Mouse (Mus musculus) gastrocnemius, postnatal 10 days (tissue): ENCODE results near the gene Klrc1. TPM values are rescaled to one million over a fixed set of nuclear protein-coding genes. Genes with fewer than 3 reads are reported as not detected.
"Not testable (repeated sequence)": the region's sequence is repeated elsewhere in the genome, so short reads cannot be mapped to it uniquely, and the experiment has no call there.

ENCODE experiments used
- DNase-seq: peaks from one replicate; pipeline ENCODE4 v3.0.0; 2021; ENCODE audit warnings: mixed read lengths
- long read RNA-seq, 2 experiments: library from polyadenylated mRNA; stranded (forward); transcript quantifications; one replicate each; pipeline ENCODE4 v2.0.0; 2021
- microRNA-seq, 2 experiments: library from miRNA; unstranded; fragments of <30 nt; microRNA quantifications; one replicate each; pipeline ENCODE4 v1.2.0; 2021
- total RNA-seq, 2 experiments: library from RNA; stranded (reverse); gene quantifications; 2 replicates each; pipeline ENCODE4 v1.2.3; 2021

Gene Klrc1
- total RNA-seq, result not detected
- long read RNA-seq, experiment 1, result 0 reads
- long read RNA-seq, experiment 2, result 0 reads

DNA sequence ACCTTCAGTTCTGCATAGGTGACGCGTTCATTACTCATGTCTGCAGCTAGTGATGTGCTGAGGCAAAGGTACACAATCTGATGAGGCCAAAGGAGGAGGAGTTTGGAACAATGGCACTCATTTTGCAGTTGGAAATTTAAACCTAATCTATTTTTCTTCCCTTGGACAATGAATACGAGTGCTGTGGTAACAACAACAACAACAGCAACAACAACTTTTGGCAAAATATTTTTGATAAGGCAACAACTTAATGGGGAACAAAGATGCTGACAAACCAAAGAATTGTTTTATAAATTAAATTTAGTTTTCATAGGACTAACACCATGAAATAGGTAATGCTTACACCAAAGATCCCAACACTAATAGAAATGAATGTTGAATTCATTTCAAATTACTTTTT, at the start of gene Klrc1:
Klrc1 (minus strand) TSS at position 101 of the 400 bp plus-strand sequence.
- DNase-seq, result no peak

DNA sequence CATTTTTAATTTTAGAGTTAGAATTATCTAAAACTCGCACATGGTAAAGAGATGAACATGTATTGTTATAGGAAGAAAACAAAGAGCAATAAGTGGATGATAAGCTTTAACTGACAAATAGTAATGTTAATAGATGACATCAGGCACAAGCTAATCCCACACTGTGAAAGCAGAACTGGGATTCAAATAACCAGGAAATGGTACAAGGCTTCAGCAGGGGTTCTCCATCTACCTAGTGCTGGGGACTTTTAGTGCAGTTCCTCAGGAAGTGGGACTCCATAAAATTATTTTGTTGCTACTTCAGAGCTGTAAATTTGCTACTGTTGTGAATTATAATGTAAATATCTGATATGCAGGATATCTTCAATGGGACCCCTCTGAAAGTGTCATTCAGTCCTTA, 48.5 kb upstream of the Klrc1 start:
- no peak for DNase-seq

DNA sequence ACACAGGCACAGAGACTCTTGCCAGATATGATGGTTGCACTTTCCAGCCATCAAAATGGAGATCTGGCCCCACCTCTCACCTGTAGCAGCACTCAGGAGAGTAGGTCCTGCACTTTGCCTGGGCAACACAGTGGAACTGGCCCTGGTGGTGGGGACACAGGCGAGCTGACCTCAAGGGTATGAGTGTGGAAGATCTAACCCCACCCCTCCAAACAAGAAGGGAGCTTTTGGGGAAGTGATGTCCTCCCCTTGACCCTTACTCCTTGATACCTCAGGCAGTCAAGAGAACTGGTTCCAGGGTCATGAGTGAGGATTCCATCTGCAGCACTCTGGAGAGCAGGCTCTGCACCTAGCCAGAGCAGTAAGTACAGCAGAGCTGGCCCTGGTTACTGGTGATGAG, 42.6 kb upstream of the Klrc1 start:
- no peak for DNase-seq

- DNase-seq, result no peak
Observed at GRCm38 (mm10) chr6:129720487-129720886, 41.7 kb upstream of the Klrc1 start.

DNA sequence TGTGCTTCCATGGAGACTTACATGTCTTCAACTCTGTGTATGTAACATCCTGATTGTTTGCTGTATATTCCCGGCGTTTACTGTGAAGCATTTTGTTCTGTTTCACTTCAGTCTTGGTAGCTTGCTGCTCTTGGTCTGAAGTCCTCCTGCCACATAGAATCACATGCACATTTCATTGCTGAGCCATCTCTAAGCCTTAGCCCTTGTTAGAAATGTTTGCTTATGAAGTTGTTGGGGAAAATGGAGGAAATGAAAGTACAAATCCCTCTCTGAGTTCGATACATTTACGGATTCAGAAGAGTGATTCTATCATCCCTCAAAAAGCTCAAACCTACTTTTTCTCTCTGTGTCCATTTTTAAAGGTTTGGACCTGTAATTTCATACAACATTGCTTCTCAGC, 38.3 kb upstream of the Klrc1 start, which contains the start of gene Klri1:
Klri1 (minus strand) TSS at position 101 of the 400 bp plus-strand sequence.
- DNase-seq, result no peak

GRCm38 (mm10) chr6:129713566-129713965, 34.8 kb upstream of the Klrc1 start:
- no peak for DNase-seq

DNA sequence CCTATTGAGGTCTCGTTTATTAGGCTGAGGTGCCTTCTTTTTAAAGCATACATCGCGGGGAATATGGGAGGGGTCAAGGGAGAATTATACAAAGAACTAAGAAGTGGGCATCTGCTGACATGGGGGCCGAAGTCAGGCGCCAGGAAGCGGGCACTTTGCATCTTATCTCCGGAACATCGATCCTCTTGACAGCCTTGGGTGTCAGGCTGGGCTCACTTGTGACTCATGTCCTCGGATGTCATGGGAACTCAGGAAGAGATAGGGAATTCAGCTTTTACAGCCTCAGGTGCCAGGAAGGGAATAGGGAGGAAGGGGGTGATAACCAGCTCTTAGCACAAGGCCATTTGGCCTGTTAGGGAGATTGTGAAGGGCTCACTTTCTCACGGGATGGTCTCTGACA, 12.7 kb upstream of the Klrc1 start:
- DNase-seq, result not testable (repeated sequence)

GRCm38 (mm10) chr6:129680379-129680778, 1.6 kb upstream of the Klrc1 start:
- DNase-seq, result no peak

- DNase-seq, result not testable (repeated sequence)
Observed at GRCm38 (mm10) chr6:129661301-129661700, 17.5 kb downstream of the Klrc1 start.

DNA sequence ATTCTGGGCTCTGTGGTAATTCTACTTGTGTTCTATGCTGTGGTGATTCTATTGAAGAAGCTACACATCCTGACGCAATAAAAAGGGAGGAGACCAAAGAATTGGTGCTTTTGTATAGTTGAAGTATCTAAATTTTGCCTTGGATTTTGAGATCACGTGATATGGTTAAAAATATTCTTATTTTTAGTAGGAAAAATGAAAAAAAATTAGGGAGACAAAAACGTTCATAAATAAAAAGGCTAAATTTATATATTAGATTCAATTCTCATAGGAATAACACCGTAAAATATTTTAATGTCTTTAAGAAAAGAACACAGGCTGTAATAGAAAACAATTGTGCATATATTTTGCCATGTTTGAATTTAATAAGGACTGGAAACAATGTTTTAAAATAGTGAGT, 18.2 kb downstream of the Klrc1 start, which contains the start of gene Klrc2:
Klrc2 (minus strand) TSS at position 101 of the 400 bp plus-strand sequence.
- DNase-seq, result not testable (repeated sequence)

GRCm38 (mm10) chr6:129644054-129644453, 34.7 kb downstream of the Klrc1 start:
- not testable (repeated sequence) for DNase-seq

DNA sequence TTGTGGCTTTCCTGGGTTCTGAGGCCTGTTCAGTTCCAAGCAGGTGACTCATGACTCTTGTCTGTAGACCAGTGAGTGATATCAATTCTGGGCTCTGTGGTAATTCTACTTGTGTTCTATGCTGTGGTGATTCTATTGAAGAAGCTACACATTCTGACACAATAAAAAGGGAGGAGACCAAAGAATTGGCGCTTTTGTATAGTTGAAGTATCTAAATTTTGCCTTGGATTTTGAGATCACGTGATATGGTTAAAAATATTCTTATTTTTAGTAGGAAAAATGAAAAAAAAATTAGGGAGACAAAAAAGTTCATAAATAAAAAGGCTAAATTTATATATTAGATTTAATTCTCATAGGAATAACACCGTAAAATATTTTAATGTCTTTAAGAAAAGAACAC, 35.5 kb downstream of the Klrc1 start, which contains the start of gene Klrc3:
Klrc3 (minus strand) TSS at position 101 of the 400 bp plus-strand sequence.
- DNase-seq, result not testable (repeated sequence)

GRCm38 (mm10) chr6:129631046-129631445, 47.7 kb downstream of the Klrc1 start:
- not testable (repeated sequence) for DNase-seq

DNA sequence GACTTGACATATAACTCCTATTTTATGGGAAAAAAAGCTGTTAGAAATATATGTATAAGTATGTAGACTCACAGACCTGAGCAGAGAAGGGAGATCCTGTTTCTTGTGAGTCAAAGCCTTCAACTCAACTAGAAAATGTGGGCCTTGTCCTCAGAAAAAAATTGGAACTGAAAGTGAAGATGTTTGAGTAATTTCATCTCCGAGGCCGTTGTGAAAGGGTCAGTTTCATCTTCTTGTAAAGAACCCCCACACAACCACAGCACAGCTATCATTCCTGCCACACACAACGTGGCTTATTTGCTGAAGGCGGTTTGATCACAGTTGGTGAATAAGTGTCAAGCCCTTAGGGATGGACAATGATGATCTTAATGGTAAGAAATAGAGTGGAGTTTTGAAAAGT, 55.0 kb downstream of the Klrc1 start, which contains the start of gene Klrk1:
Klrk1 (minus strand) TSS at position 130 of the 400 bp plus-strand sequence.
- DNase-seq, result no peak

Small RNA genes lying within 50 kb of the gene (microRNA-seq; reads per million reads assigned to microRNA genes)
- gene Mir680-1, result 0 reads per million in 2 experiments

Other genes starting within 250 kb of the Klrc1 start
- gene Clec1a, start 227.0 kb downstream of the Klrc1 start, total RNA-seq, result 1 to 10 TPM; 4.8 to 6.3 TPM
- under 1 TPM in 1 of 2 experiments, not detected in 1; 0.11 TPM for gene Olr1, start 171.8 kb downstream of the Klrc1 start, total RNA-seq
- gene Tmem52b, start 166.4 kb downstream of the Klrc1 start, total RNA-seq, result not detected
- 10 to 100 TPM; 30.3 to 32.8 TPM for gene Gabarapl1, start 145.8 kb downstream of the Klrc1 start, total RNA-seq
- gene Klre1, start 101.1 kb downstream of the Klrc1 start, total RNA-seq, result not detected
- not detected for gene Klrd1, start 87.2 kb downstream of the Klrc1 start, total RNA-seq
- gene Klrk1, start 55.1 kb downstream of the Klrc1 start, total RNA-seq, result not detected
- gene Klrc3, start 35.6 kb downstream of the Klrc1 start, total RNA-seq, result not detected
- gene Klrc2, start 18.3 kb downstream of the Klrc1 start, total RNA-seq, result not detected
- gene Klri1, start 38.2 kb upstream of the Klrc1 start, total RNA-seq, result not detected
- not detected for gene Klri2, start 61.5 kb upstream of the Klrc1 start, total RNA-seq
- gene Gm156, start 105.3 kb upstream of the Klrc1 start, total RNA-seq, result not detected
- gene Gm17631, start 183.7 kb upstream of the Klrc1 start, total RNA-seq, result not detected
- under 1 TPM in 1 of 2 experiments, not detected in 1; 0.23 TPM for gene Klra17, start 197.7 kb upstream of the Klrc1 start, total RNA-seq
- not detected for gene Klra5, start 238.7 kb upstream of the Klrc1 start, total RNA-seq